Mouse (Mus musculus): ENCODE measurements around the gene Kcnk3. TPM values are rescaled to one million over a fixed set of nuclear protein-coding genes. Genes with fewer than 3 reads are reported as not detected.

Kcnk3 gene
- polyA plus RNA-seq, 1 experiment from 2014 or later: 1.1 TPM

DNA sequence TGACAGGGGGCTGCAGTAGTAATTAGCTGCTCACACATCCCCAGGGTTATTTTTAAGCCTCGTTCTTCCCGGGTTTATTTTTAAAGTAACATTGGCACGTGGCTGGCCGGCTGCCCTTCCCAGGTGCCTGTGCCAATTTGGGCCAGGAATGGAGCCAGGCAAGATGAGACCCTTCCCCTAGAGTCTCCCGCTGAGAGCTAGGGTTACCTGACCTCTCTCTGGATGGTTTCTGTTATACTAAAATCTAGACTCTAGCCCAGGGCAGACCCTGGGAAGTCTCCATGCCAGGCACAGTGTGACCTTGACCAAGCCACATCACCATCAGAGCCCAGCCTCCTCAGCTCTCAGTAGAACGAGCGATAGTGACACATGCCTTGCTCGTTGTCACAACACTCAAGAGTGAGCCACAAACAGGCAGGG is 16.8 kb downstream of the Kcnk3 start:
- Histone ChIP-seq H3K9me3 (no peaks in the 10 kb centered on the region), H3K4me2 (replicated peaks) (no peak overlapping the region), H3K4me3 (no peak overlapping the region), H3K27me3 (0 out of 2 replicates have a peak, but pooled peaks cover 4% of the 10 kb centered on the region), H3K27ac (no peak overlapping the region), H3K36me3 (no peaks in the 10 kb centered on the region), H3K4me1 (no peaks in the 10 kb centered on the region), H3K9ac (no peak overlapping the region)
- 65% methylated on average over 8 of the region's 8 CpGs for WGBS
- no peak for ATAC-seq (ENCODE audit: insufficient number of reproducible peaks, insufficient read depth, low FRiP score, low TSS enrichment)

GRCm38 (mm10) chr5:30605649-30606048 is 17.7 kb downstream of the Kcnk3 start:
- Histone ChIP-seq H3K9me3 (no peaks in the 10 kb centered on the region), H3K9ac (no peak overlapping the region), H3K27ac (no peak overlapping the region), H3K4me1 (no peaks in the 10 kb centered on the region), H3K4me3 (no peak overlapping the region), H3K36me3 (no peaks in the 10 kb centered on the region), H3K27me3 (0 out of 2 replicates have a peak, but pooled peaks cover 4% of the 10 kb centered on the region), H3K4me2 (replicated peaks) (no peak overlapping the region)
- 79% methylated on average over 6 of the region's 6 CpGs for WGBS
- no peak for ATAC-seq (ENCODE audit: insufficient number of reproducible peaks, insufficient read depth, low FRiP score, low TSS enrichment)

- 74% methylated on average over 16 of the region's 16 CpGs for WGBS
- Histone ChIP-seq H3K9me3 (no peaks in the 10 kb centered on the region), H3K27ac (no peak overlapping the region), H3K36me3 (no peaks in the 10 kb centered on the region), H3K4me1 (no peaks in the 10 kb centered on the region), H3K4me2 (replicated peaks) (no peak overlapping the region), H3K27me3 (no peaks in the 10 kb centered on the region), H3K9ac (no peak overlapping the region), H3K4me3 (no peak overlapping the region)
- no peak for ATAC-seq (ENCODE audit: insufficient number of reproducible peaks, insufficient read depth, low FRiP score, low TSS enrichment)
Observed at GRCm38 (mm10) chr5:30606424-30607073, 18.6 kb downstream of the Kcnk3 start.

GRCm38 (mm10) chr5:30609094-30609493 is 21.1 kb downstream of the Kcnk3 start:
- no peak for ATAC-seq (ENCODE audit: insufficient number of reproducible peaks, insufficient read depth, low FRiP score, low TSS enrichment)
- peaks cover under 1% of the 10 kb centered on the region; the same call in 1 of the 2 replicates for H3K4me1 ChIP-seq

DNA sequence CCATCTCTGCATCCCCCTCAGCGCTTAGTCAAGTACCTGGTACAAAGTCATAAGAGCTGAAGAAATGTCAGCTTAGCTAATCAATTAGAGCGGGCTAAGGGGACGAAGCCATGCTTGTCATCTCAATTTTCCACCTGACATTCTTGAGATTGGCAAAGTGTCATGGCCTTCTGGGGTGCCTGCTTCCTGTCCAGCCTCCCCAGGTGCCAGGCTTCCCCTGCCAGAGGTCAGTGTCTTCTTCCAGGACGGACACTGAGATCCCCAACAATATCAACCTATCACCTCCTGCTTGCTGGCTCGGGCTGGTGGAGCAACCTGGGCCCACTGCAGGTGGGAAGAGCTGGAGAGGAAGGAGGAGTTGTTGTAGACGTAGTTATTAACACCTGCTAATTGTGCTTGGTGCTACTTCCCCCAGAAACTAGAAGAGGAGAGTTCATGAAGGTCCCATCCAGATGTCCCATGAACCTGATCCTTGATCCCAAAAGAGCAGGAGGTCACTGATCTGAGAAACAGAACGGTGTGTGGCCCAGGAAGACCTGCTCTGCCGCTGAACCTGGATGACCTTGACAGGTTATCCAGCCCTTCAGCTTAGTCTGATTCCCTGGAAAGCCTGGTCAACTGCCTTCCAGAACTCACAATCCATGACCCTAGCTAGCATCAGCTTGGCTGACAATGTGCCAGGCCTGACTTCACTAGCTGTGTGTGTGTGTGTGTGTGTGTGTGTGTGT is 22.1 kb downstream of the Kcnk3 start:
- Histone ChIP-seq H3K36me3 (no peaks in the 10 kb centered on the region), H3K27me3 (0 out of 2 replicates have a peak, but pooled peaks cover 2% of the 10 kb centered on the region), H3K4me2 (replicated peaks) (no peak overlapping the region), H3K9me3 (no peaks in the 10 kb centered on the region), H3K9ac (no peak overlapping the region), H3K4me1 (peaks cover 5% of the 10 kb centered on the region; the same call in 1 of the 2 replicates), H3K4me3 (no peak overlapping the region), H3K27ac (no peak overlapping the region)
- no peak for ATAC-seq (ENCODE audit: insufficient number of reproducible peaks, insufficient read depth, low FRiP score, low TSS enrichment)
- 76% methylated on average over 8 of the region's 8 CpGs for WGBS

More at GRCm38 (mm10) chr5:30609094-30609493, 21.1 kb downstream of the Kcnk3 start:
- Histone ChIP-seq H3K4me2 (replicated peaks) (no peak overlapping the region), H3K27me3 (no peaks in the 10 kb centered on the region), H3K27ac (no peak overlapping the region), H3K36me3 (no peaks in the 10 kb centered on the region), H3K9ac (no peak overlapping the region), H3K4me3 (no peak overlapping the region), H3K9me3 (no peaks in the 10 kb centered on the region)
- WGBS: 88% methylated on average over 7 of the region's 7 CpGs

DNA sequence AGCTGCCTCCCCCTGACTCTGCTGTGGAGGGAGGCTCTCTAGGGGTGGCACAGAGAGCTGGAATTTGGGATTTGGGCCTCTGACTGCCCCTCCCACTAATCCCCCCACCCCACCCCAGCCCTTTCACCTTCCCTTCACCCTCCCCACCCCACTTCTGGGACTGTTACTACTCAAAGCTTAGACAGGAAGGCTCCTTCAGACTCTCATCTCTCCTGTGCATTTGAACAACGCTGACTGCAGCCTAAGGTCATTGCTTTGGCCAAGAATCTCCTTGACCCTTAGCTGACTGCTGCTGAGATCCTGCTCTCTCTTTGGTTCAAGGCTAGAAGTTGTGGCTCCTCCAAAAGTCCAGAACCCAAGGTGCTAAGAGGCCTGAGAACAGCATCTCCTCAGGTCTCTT is 23.1 kb downstream of the Kcnk3 start:
- WGBS: 61% methylated on average over 1 of the region's 1 CpGs
- H3K27me3 ChIP-seq: peaks cover 6% of the 10 kb centered on the region; the same call in 1 of the 2 replicates
- H3K27ac ChIP-seq: no peak overlapping the region
- H3K4me2 ChIP-seq (replicated peaks): no peak overlapping the region
- ATAC-seq (ENCODE audit: insufficient number of reproducible peaks, insufficient read depth, low FRiP score, low TSS enrichment): no peak
- H3K4me1 ChIP-seq: peaks cover 10% of the 10 kb centered on the region; the same call in 1 of the 2 replicates
- H3K9ac ChIP-seq: no peak overlapping the region
- H3K36me3 ChIP-seq: no peaks in the 10 kb centered on the region
- H3K4me3 ChIP-seq: no peak overlapping the region
- H3K9me3 ChIP-seq: no peaks in the 10 kb centered on the region

GRCm38 (mm10) chr5:30611689-30612088 is 23.7 kb downstream of the Kcnk3 start:
- peaks cover 10% of the 10 kb centered on the region; the same call in 1 of the 2 replicates for H3K4me1 ChIP-seq
- no peaks in the 10 kb centered on the region for H3K9me3 ChIP-seq
- H3K27ac ChIP-seq: no peak overlapping the region
- 23% methylated on average over 3 of the region's 3 CpGs for WGBS
- peaks cover 7% of the 10 kb centered on the region; the same call in 1 of the 2 replicates for H3K27me3 ChIP-seq
- no peak overlapping the region for H3K4me3 ChIP-seq
- no peak overlapping the region for H3K9ac ChIP-seq
- H3K4me2 ChIP-seq (replicated peaks): no peak overlapping the region
- ATAC-seq (ENCODE audit: insufficient number of reproducible peaks, insufficient read depth, low FRiP score, low TSS enrichment): no peak
- no peaks in the 10 kb centered on the region for H3K36me3 ChIP-seq

DNA sequence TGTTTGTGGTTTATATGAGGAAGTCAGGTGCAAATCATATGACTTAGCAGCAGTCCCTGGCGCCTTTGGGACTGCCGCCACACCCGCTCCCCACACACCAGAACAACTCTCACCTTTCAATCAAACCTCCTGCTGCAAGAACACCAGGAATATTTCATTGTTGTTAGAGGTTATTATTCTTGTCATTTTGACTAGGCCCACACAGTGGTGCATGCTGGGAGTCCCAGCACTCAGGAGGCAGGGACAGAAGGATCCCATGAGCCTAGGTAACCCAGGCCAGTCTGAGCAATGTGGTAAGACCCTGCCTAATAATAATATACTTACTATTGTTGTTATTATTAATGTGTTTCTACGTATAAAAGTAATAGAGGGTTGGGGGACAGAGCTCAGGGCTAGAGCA is 24.6 kb downstream of the Kcnk3 start:
- Histone ChIP-seq H3K9ac (no peak overlapping the region), H3K4me2 (replicated peaks) (no peak overlapping the region), H3K9me3 (no peaks in the 10 kb centered on the region), H3K27ac (no peak overlapping the region), H3K4me3 (no peak overlapping the region), H3K27me3 (peaks cover 8% of the 10 kb centered on the region; the same call in 1 of the 2 replicates), H3K36me3 (no peaks in the 10 kb centered on the region), H3K4me1 (peaks cover 10% of the 10 kb centered on the region; the same call in 1 of the 2 replicates)
- WGBS: 86% methylated on average over 4 of the region's 4 CpGs
- ATAC-seq (ENCODE audit: insufficient number of reproducible peaks, insufficient read depth, low FRiP score, low TSS enrichment): no peak

DNA sequence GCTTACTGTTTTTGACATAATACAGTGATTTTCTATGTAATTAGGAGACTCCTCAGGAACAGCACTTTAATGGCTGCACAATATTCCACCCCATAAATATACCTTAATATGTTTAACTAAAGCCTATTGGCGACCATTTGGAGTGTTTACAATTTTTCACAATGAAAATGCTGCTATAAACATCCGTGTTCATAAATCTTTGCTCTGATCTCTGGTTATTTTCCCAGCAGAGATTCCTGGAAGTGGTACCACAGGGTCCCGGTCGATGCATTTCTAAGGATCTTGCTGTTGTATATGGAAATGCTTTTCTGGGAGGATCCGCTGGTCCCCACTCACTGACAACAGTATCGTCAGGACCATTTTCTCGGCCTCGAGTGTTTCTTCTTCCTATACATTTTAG is 25.3 kb downstream of the Kcnk3 start:
- Histone ChIP-seq H3K4me2 (replicated peaks) (no peak overlapping the region), H3K4me3 (no peak overlapping the region), H3K4me1 (peaks cover 10% of the 10 kb centered on the region; the same call in 1 of the 2 replicates), H3K9me3 (no peaks in the 10 kb centered on the region), H3K27me3 (peaks cover 8% of the 10 kb centered on the region; the same call in 1 of the 2 replicates), H3K27ac (no peak overlapping the region), H3K36me3 (no peaks in the 10 kb centered on the region), H3K9ac (no peak overlapping the region)
- ATAC-seq (ENCODE audit: insufficient number of reproducible peaks, insufficient read depth, low FRiP score, low TSS enrichment): no peak
- WGBS: 84% methylated on average over 8 of the region's 8 CpGs

GRCm38 (mm10) chr5:30614221-30614620 is 26.3 kb downstream of the Kcnk3 start:
- ATAC-seq (ENCODE audit: insufficient number of reproducible peaks, insufficient read depth, low FRiP score, low TSS enrichment): peak; percentile 45; the same call in 1 of the 2 replicates
- H3K27ac ChIP-seq: no peak overlapping the region
- 33% methylated on average over 1 of the region's 1 CpGs for WGBS
- H3K9me3 ChIP-seq: no peaks in the 10 kb centered on the region
- no peaks in the 10 kb centered on the region for H3K36me3 ChIP-seq
- no peak overlapping the region for H3K9ac ChIP-seq
- peaks cover 10% of the 10 kb centered on the region; the same call in 1 of the 2 replicates for H3K27me3 ChIP-seq
- H3K4me3 ChIP-seq: no peak overlapping the region
- peaks cover 10% of the 10 kb centered on the region; the same call in 1 of the 2 replicates for H3K4me1 ChIP-seq
- H3K4me2 ChIP-seq (replicated peaks): no peak overlapping the region

- WGBS: 36% methylated on average over 6 of the region's 6 CpGs
- H3K36me3 ChIP-seq: no peaks in the 10 kb centered on the region
Observed at GRCm38 (mm10) chr5:30615416-30615815, 27.4 kb downstream of the Kcnk3 start.

DNA sequence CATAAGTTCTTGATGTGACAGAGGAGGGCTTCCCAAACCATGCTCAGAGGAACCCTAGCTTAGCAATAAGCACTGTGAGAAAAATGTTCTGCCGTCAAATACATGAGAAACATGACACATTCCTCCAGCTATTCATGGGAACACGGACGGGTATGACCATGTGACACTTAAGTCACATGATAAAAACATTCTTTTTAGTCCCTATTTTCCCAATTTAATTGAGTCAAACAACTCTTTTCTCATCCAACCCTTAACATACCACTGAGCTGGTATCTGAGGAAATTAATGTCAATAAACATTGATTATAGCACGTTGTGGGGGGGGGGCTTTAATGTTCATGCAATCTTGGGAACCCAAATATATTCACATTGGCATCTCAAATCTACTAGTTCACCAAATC is 27.8 kb downstream of the Kcnk3 start:
- no peaks in the 10 kb centered on the region for H3K36me3 ChIP-seq
- WGBS: 77% methylated on average over 4 of the region's 4 CpGs
- no peaks in the 10 kb centered on the region for H3K9me3 ChIP-seq
- H3K9ac ChIP-seq: no peak overlapping the region
- peaks cover 17% of the 10 kb centered on the region for H3K27me3 ChIP-seq
- no peak overlapping the region for H3K27ac ChIP-seq
- no peak for ATAC-seq (ENCODE audit: insufficient number of reproducible peaks, insufficient read depth, low FRiP score, low TSS enrichment)
- no peak overlapping the region for H3K4me2 ChIP-seq (replicated peaks)
- no peak overlapping the region for H3K4me3 ChIP-seq
- H3K4me1 ChIP-seq: peaks cover 10% of the 10 kb centered on the region; the same call in 1 of the 2 replicates

More at GRCm38 (mm10) chr5:30615416-30615815, 27.4 kb downstream of the Kcnk3 start:
- Histone ChIP-seq H3K27ac (no peak overlapping the region), H3K4me2 (replicated peaks) (no peak overlapping the region), H3K4me3 (no peak overlapping the region), H3K9me3 (no peaks in the 10 kb centered on the region), H3K4me1 (peaks cover 10% of the 10 kb centered on the region; the same call in 1 of the 2 replicates), H3K27me3 (peaks cover 13% of the 10 kb centered on the region), H3K9ac (no peak overlapping the region)
- ATAC-seq (ENCODE audit: insufficient number of reproducible peaks, insufficient read depth, low FRiP score, low TSS enrichment): no peak
